Mouse (Mus musculus) forebrain, embryonic 15.5 days (tissue): ENCODE data around the gene Pard6b. TPM values are rescaled to one million over a fixed set of nuclear protein-coding genes. Genes with fewer than 3 reads are reported as not detected.
"Not testable (repeated sequence)": the region's sequence is repeated elsewhere in the genome, so short reads cannot be mapped to it uniquely, and the experiment has no call there.

ENCODE experiments used
- ATAC-seq: fragments of 200-750 bp; cut with Nextera tagmentation; replicated peaks from 2 replicates; pipeline ENCODE4 v1.8.0; 2017; ENCODE audit warnings: mild to moderate bottlenecking, moderate TSS enrichment, moderate library complexity
- H3K27ac ChIP-seq: fragments of 300-500 bp; sonication (generic); replicated peaks from 2 replicates; pipeline ENCODE4 v1.5.1; 2015; ENCODE audit warnings: mild to moderate bottlenecking, inconsistent platforms
- H3K27me3 ChIP-seq: fragments of 300-500 bp; sonication (generic); 2 replicates; pipeline ENCODE4 v1.6.1; 2015; ENCODE audit warnings: inconsistent platforms
- H3K36me3 ChIP-seq: fragments of 300-500 bp; sonication (generic); 2 replicates; pipeline ENCODE4 v1.6.1; 2015; ENCODE audit warnings: mild to moderate bottlenecking, inconsistent platforms
- H3K4me1 ChIP-seq: fragments of 300-500 bp; sonication (generic); 2 replicates; pipeline ENCODE4 v1.6.1; 2015; ENCODE audit warnings: inconsistent platforms
- H3K4me2 ChIP-seq: fragments of 300-500 bp; sonication (generic); replicated peaks from 2 replicates; pipeline ENCODE4 v1.6.1; 2015; ENCODE audit warnings: mild to moderate bottlenecking, inconsistent platforms
- H3K4me3 ChIP-seq: fragments of 300-500 bp; sonication (generic); 2 replicates; pipeline ENCODE4 v1.5.1; 2015; ENCODE audit warnings: mild to moderate bottlenecking, inconsistent platforms
- H3K9ac ChIP-seq: fragments of 300-500 bp; sonication (generic); replicated peaks from 2 replicates; pipeline ENCODE4 v1.6.1; 2015; ENCODE audit warnings: mild to moderate bottlenecking, inconsistent platforms
- H3K9me3 ChIP-seq: fragments of 300-500 bp; sonication (generic); 2 replicates; pipeline ENCODE4 v1.6.1; 2016; ENCODE audit warnings: inconsistent platforms
- WGBS: fragments of 180-500 bp; shearing (Covaris S2); methylation state at CpG from one replicate; pipeline ENCODE4 v1.1.7; 2015; ENCODE audit warnings: mixed read lengths; 5-methylcytosine and 5-hydroxymethylcytosine counted together
- polyA plus RNA-seq: library from polyadenylated mRNA; unstranded; fragments of >200 nt; fragmentation: Nextera tagmentation; extraction: Ambion mirVana; gene quantifications from 2 replicates; pipeline ENCODE4 v1.2.1, GENCODE M21; 2015

The Pard6b gene
- polyA plus RNA-seq, 1 experiment from 2014 or later = 7.4 TPM

GRCm38 (mm10) chr2:168050000-168050942 is 30.5 kb upstream of the Pard6b start:
- Histone ChIP-seq H3K4me1 (peaks cover 12% of the 10 kb centered on the region), H3K4me2 (peak overlapping the region; percentile 53), H3K27me3 (peaks cover 26% of the 10 kb centered on the region), H3K27ac (no peak overlapping the region), H3K9ac (peak overlapping the region; percentile 20), H3K9me3 (no peaks in the 10 kb centered on the region), H3K36me3 (no peaks in the 10 kb centered on the region), H3K4me3 (peak overlapping the region; percentile 36)
- under 1% methylated on average over 56 of the region's 56 CpGs for WGBS
- no peak for ATAC-seq

GRCm38 (mm10) chr2:168052156-168052555 is 28.6 kb upstream of the Pard6b start:
- Histone ChIP-seq H3K4me3 (no peak overlapping the region), H3K4me2 (no peak overlapping the region), H3K27ac (no peak overlapping the region), H3K4me1 (peaks cover 12% of the 10 kb centered on the region), H3K9me3 (no peaks in the 10 kb centered on the region), H3K27me3 (peaks cover 26% of the 10 kb centered on the region), H3K9ac (no peak overlapping the region), H3K36me3 (no peaks in the 10 kb centered on the region)
- no peak for ATAC-seq
- WGBS = 100% methylated on average over 1 of the region's 1 CpGs

- no peak for ATAC-seq
- no peaks in the 10 kb centered on the region for H3K36me3 ChIP-seq
- H3K4me1 ChIP-seq = peaks cover 12% of the 10 kb centered on the region
Observed at GRCm38 (mm10) chr2:168052689-168053088, 28.1 kb upstream of the Pard6b start.

GRCm38 (mm10) chr2:168054142-168054541 is 26.7 kb upstream of the Pard6b start:
- Histone ChIP-seq H3K27ac (no peak overlapping the region), H3K27me3 (peaks cover 23% of the 10 kb centered on the region), H3K4me1 (peaks cover 12% of the 10 kb centered on the region), H3K4me3 (no peak overlapping the region), H3K9ac (no peak overlapping the region), H3K9me3 (no peaks in the 10 kb centered on the region), H3K4me2 (no peak overlapping the region), H3K36me3 (no peaks in the 10 kb centered on the region)
- ATAC-seq = no peak
- WGBS = 89% methylated on average over 11 of the region's 11 CpGs

More at GRCm38 (mm10) chr2:168052689-168053088, 28.1 kb upstream of the Pard6b start:
- H3K9me3 ChIP-seq = no peaks in the 10 kb centered on the region
- no peak overlapping the region for H3K4me3 ChIP-seq
- no peak overlapping the region for H3K4me2 ChIP-seq
- H3K27me3 ChIP-seq = peaks cover 26% of the 10 kb centered on the region
- WGBS = 11% methylated on average over 2 of the region's 2 CpGs
- no peak overlapping the region for H3K9ac ChIP-seq
- H3K27ac ChIP-seq = no peak overlapping the region

- no peaks in the 10 kb centered on the region for H3K36me3 ChIP-seq
- peaks cover 7% of the 10 kb centered on the region for H3K27me3 ChIP-seq
- ATAC-seq = no peak
- H3K27ac ChIP-seq = no peak overlapping the region
- H3K4me3 ChIP-seq = no peak overlapping the region
- no peak overlapping the region for H3K4me2 ChIP-seq
- H3K9ac ChIP-seq = no peak overlapping the region
- no peaks in the 10 kb centered on the region for H3K4me1 ChIP-seq
- 49% methylated on average over 14 of the region's 14 CpGs for WGBS
- no peaks in the 10 kb centered on the region for H3K9me3 ChIP-seq
Observed at GRCm38 (mm10) chr2:168055910-168056665, 24.7 kb upstream of the Pard6b start.

- Histone ChIP-seq H3K9me3 (no peaks in the 10 kb centered on the region), H3K27me3 (peaks cover 2% of the 10 kb centered on the region), H3K4me3 (no peak overlapping the region), H3K4me2 (no peak overlapping the region), H3K4me1 (no peaks in the 10 kb centered on the region), H3K27ac (no peak overlapping the region), H3K36me3 (no peaks in the 10 kb centered on the region), H3K9ac (no peak overlapping the region)
- no peak for ATAC-seq
- 70% methylated on average over 8 of the region's 8 CpGs for WGBS
Observed at GRCm38 (mm10) chr2:168056666-168056933, 24.2 kb upstream of the Pard6b start.

GRCm38 (mm10) chr2:168057876-168058275 is 22.9 kb upstream of the Pard6b start:
- not testable (repeated sequence) for ATAC-seq, H3K4me2 ChIP-seq, H3K9ac ChIP-seq, H3K27me3 ChIP-seq, H3K27ac ChIP-seq, H3K4me3 ChIP-seq, H3K4me1 ChIP-seq, H3K36me3 ChIP-seq, H3K9me3 ChIP-seq
- WGBS = 72% methylated on average over 2 of the region's 2 CpGs

GRCm38 (mm10) chr2:168058488-168059199 is 22.2 kb upstream of the Pard6b start:
- Histone ChIP-seq H3K4me1 (no peaks in the 10 kb centered on the region), H3K27ac (no peak overlapping the region), H3K9ac (no peak overlapping the region), H3K27me3 (no peaks in the 10 kb centered on the region), H3K9me3 (no peaks in the 10 kb centered on the region), H3K36me3 (no peaks in the 10 kb centered on the region), H3K4me3 (no peak overlapping the region), H3K4me2 (no peak overlapping the region)
- ATAC-seq = no peak
- WGBS = 26% methylated on average over 13 of the region's 13 CpGs

- H3K9ac ChIP-seq = no peak overlapping the region
- no peaks in the 10 kb centered on the region for H3K36me3 ChIP-seq
- H3K4me1 ChIP-seq = no peaks in the 10 kb centered on the region
- H3K4me3 ChIP-seq = no peak overlapping the region
- no peak for ATAC-seq
- no peaks in the 10 kb centered on the region for H3K27me3 ChIP-seq
- H3K9me3 ChIP-seq = no peaks in the 10 kb centered on the region
- 77% methylated on average over 6 of the region's 6 CpGs for WGBS
- H3K27ac ChIP-seq = no peak overlapping the region
- H3K4me2 ChIP-seq = no peak overlapping the region
Observed at GRCm38 (mm10) chr2:168059200-168059790, 21.5 kb upstream of the Pard6b start.

- no peak for ATAC-seq
- Histone ChIP-seq H3K4me1 (no peaks in the 10 kb centered on the region), H3K9ac (no peak overlapping the region), H3K4me3 (no peak overlapping the region), H3K27me3 (no peaks in the 10 kb centered on the region), H3K36me3 (no peaks in the 10 kb centered on the region), H3K4me2 (no peak overlapping the region), H3K9me3 (no peaks in the 10 kb centered on the region), H3K27ac (no peak overlapping the region)
- WGBS = 92% methylated on average over 12 of the region's 12 CpGs
Observed at GRCm38 (mm10) chr2:168063712-168064111, 17.1 kb upstream of the Pard6b start.

GRCm38 (mm10) chr2:168065511-168065910 is 15.3 kb upstream of the Pard6b start:
- Histone ChIP-seq H3K4me3 (no peak overlapping the region), H3K36me3 (no peaks in the 10 kb centered on the region), H3K4me2 (no peak overlapping the region), H3K4me1 (no peaks in the 10 kb centered on the region), H3K27ac (no peak overlapping the region), H3K27me3 (no peaks in the 10 kb centered on the region), H3K9ac (no peak overlapping the region), H3K9me3 (no peaks in the 10 kb centered on the region)
- 93% methylated on average over 7 of the region's 7 CpGs for WGBS
- no peak for ATAC-seq

GRCm38 (mm10) chr2:168066783-168067182 is 14.0 kb upstream of the Pard6b start:
- no peak for ATAC-seq
- Histone ChIP-seq H3K4me2 (no peak overlapping the region), H3K9me3 (no peaks in the 10 kb centered on the region), H3K4me1 (no peaks in the 10 kb centered on the region), H3K27me3 (no peaks in the 10 kb centered on the region), H3K27ac (no peak overlapping the region), H3K36me3 (no peaks in the 10 kb centered on the region), H3K4me3 (no peak overlapping the region), H3K9ac (no peak overlapping the region)
- WGBS = 66% methylated on average over 8 of the region's 8 CpGs
